ENCODE assay signal across 16 mouse cellular contexts in genomic region chr2:76965542-76965941, GRCm38 (mm10).
"Had no signal": no experiment of that assay in that cellular context is flagged by ENCODE, and none has a peak within 500 bp of the region (broad histone marks: within the 10 kb centered on the region; RNA-seq: fewer than 3 reads in every experiment).

No protein-coding gene starts in this region.

- H3K4me3 ChIP-seq: midbrain, embryonic 10.5 days; midbrain, embryonic 12.5 days; neural tube, embryonic 12.5 days; stomach, embryonic 15.5 days had no signal

- H3K27me3 ChIP-seq: midbrain, embryonic 12.5 days; neural tube, embryonic 12.5 days; stomach, embryonic 15.5 days had no signal

- H3K27ac ChIP-seq: liver, embryonic 14.5 days; midbrain, embryonic 10.5 days; midbrain, embryonic 12.5 days; neural tube, embryonic 12.5 days; stomach, embryonic 15.5 days; stomach, postnatal 0 days had no signal

- H3K36me3 ChIP-seq: midbrain, embryonic 10.5 days; midbrain, embryonic 12.5 days; neural tube, embryonic 12.5 days; stomach, embryonic 15.5 days had no signal

- H3K9ac ChIP-seq: liver, embryonic 14.5 days; lung, embryonic 14.5 days; midbrain, embryonic 12.5 days; neural tube, embryonic 12.5 days; stomach, embryonic 15.5 days had no signal

- DNase-seq: lung, adult 18-20 months; lung, embryonic 14.5 days; lung, postnatal 10 days; lung, postnatal 4 days; midbrain, embryonic 14.5 days; right cerebral cortex, postnatal 14 days; thymus, adult 2 months; thymus, postnatal 25 days; thymus, postnatal 4 days had no signal

- ATAC-seq: midbrain, embryonic 16.5 days had no signal

- H3K4me2 ChIP-seq: lung, embryonic 14.5 days; midbrain, embryonic 12.5 days; neural tube, embryonic 12.5 days; stomach, embryonic 15.5 days had no signal

- H3K4me1 ChIP-seq: midbrain, embryonic 10.5 days; midbrain, embryonic 12.5 days; neural tube, embryonic 12.5 days; stomach, embryonic 15.5 days had no signal
